Mouse (Mus musculus) c-Kit-negative CD71-positive TER-119-positive erythroid progenitor cells, embryonic 14.5 days (primary cell): ENCODE measurements around the gene Srebf1.

Experiments used
- DNase-seq: peaks from one replicate; pipeline ENCODE4 v3.0.0-alpha.2; 2013; ENCODE audit warnings: low read depth, low spot score

Srebf1 gene

DNA sequence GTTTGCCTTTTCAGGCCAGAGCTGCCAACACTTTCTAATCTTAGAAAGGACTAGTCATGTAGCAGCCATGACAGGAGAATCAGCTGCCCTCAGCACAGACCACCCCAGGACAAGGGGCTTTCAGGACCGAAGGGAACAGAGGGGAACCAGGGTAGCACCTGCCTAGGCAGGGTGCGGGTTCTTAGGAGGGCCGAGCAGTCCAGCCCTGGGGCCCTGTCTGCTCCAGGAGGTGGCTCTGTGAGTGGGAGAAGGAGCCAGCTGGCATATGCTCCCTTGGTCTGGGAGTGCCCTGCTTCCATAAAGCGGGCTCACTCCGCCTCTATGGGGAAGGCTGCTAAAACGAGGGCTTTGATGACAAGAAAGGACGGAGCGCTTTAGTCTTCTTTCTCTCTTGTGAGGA lies 10.9 kb upstream of the Srebf1 start:
- no peak for DNase-seq

DNA sequence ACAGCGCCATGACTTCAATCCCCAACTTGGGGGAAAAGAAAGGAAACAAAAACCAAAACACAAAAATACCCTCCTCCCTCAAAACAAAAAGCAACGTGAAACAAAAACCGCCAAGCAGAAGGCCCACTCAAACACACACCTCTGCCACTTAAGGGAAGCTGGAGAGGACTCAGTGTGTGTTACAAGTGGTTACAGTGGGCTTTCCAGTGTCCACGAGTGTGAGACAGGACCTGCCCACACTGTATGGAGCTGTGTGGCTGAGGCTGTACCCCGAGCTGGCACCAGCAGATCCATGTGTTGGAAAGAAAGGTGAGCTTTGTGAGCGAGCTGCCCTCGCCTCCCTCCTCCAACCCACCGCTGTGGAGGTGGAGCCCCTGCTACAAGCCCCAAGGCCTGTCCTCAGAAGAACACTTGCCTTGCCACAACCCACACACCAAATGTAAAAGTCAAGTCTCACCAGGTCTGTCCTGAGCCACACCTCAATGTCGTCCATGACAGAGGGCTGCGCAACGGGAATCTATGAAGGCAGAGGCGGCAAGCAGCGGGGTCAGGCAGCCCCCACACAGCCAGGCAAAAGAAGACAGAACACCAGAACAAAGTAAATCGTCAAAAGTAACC lies 10.2 kb upstream of the Srebf1 start:
- DNase-seq: no peak

DNA sequence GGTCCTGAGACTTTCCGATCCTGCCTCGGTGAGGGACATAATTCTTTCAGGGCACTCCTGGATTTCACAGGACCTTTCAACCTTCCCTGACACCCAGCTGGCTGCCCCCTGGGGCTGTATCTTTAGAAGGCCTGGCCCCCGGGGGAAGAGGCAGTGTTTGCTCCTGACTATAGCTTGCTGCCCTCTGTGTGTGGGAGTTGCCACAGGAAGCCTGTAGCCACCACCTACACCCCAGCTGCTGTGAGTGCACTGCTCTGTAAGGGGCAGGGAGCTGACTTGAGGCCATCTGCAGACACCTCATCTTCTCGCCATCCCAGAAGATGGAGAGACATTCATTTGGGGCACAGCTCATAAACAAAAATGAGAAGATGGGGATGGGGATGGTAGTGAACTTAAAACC lies 9.6 kb upstream of the Srebf1 start:
- no peak for DNase-seq

DNA sequence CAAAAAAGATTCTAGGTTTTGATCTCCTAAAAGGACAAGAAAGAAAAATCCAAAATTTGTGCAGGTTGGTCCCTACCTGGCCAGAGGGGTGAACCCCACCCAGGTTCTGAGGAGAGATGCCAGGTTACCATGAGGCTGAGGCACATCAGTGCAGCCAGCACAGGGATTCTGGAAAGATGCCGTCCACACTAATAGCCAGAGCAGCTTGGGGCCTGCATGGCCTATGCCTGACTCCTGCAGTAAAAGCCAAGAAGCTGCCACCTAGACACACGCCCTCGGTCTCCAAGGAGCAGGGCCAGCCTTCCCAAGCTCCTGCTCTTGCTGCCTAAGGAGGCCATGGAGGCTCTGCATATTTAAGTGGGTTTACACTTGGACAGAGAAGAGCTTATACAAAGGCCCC lies 8.9 kb upstream of the Srebf1 start:
- no peak for DNase-seq

DNA sequence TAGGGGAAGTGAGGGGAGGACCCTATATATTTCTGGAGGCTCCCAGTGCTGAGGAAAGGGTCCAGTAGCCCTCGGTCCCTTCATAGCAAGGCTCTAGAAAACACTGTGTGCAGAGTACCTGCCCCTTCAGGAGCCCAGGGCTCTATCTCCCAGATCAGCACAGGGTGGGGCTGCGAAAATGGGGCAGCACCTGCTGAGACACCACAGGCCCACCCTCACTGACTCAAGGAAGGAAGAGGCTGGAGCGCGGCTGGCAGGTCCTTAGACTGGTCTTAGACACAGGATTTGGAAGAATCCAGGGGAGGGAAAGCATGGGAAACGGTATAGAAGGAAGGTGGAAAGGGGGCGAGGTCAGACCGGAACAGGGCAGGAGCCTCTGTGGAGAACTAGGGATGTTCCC lies 8.1 kb upstream of the Srebf1 start:
- DNase-seq: no peak

DNA sequence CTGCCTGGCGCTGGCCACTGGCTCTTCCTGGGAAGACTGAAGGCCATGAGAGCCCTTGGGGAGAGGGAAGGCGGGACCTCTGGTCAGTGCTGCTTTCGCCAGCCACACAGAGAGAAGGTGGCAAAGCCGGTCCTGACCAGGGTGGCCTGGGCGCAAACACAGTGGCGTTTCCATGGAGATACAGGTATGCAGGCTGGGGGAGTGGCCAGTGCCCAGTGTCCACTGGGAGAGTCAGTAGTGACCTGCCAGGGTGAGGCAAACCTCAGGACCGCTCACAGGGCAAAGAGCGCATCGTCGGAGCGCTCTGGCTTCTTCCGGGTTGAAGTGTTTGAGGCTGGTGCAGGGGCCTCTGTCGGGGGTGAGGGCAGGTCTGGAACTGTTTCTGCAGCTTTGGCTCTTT lies 7.4 kb upstream of the Srebf1 start:
- DNase-seq: no peak

DNA sequence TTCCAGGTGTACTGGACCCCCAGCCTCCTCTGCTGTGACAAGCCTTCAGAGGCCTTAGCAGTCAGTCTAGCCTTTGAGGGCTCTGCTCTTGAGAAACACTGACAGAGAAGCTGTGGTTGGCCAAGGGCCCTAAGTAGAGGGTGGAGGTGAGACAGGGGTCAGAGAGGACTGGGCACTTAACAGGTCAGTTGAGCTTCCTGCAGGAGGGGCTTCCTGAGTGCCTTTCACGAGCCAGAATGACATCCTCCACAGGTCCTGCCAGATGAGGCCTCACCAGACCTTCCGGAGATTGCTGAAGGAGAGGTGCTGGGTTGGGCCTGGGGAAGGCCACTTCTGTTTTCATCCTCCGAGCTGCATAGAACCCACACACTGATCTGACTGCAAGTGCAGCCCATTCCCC lies 6.1 kb upstream of the Srebf1 start:
- no peak for DNase-seq

DNA sequence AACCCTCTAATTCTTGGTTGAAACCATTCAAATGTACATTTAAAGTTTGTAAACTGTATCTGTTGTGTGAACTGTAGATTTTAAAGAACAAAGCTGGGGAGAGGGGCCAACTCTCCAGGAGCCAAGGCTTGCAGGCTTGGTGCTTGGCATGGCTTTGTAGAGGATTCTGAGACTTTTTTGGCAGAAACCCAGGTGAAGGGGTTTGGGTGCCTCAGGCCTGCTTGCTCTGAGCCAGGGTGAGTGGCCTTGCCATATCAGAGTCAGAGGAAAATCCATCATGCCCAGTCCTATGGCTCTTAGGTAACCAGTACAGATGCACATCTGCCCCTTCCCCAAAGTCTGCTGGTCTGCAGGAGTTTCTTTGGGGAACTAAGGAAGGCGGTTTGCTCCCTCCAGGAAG lies 3.5 kb upstream of the Srebf1 start:
- DNase-seq: no peak

DNA sequence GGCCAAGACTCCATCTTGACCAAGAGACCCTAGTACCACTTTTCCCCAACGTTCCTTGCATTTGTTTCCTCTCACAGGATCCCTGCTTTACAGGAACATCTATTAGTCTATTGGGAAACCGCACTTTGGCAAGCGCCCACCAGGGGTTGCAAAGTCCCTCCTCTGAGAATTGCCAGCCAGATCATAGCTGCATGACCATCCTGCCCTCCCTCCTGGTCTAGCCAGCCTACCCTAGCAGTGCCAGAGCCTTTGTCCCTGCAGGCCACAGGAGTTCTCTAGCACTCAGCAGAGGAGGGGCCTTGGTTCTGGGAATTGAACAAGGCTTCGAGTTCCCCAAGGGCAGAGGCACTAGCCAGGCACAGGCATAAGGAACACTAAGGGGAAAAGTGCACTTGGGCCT lies 2.3 kb upstream of the Srebf1 start:
- DNase-seq: no peak

DNA sequence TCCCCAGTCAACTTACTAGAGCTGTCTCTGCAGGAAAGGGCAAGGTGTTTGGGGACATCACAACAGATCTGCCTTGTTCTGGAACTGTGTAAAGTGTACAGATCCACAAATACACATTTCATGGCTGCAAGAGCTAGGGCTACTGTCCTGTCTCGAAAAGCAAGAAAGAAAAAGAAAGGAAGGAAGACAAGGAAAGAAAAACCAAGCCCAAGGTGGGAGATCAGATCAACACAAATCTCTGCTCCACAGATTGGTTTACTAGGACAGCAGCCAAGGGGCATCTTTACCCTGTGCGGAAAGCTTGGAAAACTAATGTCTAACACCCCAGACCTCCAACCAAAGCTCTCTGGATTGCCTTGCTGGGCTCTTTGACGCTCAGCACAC lies 304 bp downstream of the Srebf1 start:
- DNase-seq: no peak

DNA sequence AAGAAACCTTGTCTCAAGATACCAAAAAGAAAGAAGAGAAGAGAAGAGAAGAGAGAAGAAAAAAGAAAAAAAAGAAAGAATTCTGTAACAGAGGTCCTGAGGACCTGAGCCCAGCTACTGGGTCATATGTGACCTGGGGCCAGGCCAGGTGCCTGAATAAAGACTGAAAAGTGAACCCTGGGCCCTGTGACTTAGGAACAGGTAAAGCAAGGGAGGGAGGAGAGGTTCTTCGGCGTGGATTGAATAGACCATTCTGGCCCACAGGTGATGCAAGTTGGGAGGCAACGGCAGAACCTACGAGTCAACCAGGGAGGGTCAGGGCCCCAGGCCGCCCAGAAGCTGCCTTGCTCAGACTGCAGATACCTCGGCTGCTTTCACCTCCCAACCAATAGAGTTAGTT lies 956 bp downstream of the Srebf1 start:
- no peak for DNase-seq

DNA sequence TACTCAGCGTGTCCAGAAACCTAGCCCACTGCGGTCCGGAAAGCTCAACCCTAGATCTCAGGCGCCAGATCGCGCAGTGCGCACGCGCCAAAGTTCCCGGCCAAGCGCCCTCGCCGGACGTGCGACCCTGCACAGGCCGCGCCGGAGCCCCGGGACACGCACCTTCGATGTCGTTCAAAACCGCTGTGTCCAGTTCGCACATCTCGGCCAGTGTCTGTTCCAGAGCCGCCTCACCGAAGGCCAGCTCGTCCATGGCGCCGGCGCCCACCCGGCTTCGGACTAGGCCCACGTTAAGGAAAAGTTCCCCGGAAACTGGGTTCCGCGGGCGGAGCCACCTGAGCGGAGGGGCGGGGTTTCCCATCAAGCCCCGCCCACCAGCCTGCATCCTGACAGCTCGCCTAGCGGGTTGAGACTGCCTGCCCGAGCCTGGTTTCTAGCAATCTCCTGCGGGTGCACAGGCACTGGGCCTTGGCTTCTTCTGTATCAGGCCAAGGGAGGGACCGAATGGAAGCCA lies 2.0 kb downstream of the Srebf1 start:
- peak; percentile 88 for DNase-seq

DNA sequence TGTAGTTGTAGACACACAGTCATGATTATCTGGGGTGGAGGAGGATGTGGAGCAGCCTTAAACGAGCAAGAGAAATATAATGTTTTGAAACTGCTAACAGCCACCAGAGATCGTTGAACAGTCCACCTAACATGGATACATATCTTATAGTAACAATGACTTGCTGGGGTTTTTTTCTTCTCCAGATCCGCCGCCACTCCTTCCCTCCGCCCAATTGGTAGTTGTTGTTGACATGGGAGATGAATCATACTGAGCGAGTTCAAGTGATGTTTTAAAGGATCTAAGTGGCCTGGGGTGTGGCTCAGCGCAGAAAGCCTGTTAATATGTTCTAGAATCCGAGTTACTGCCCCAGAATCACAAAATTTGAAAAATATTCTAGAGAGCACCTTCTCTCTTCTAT lies 2.8 kb downstream of the Srebf1 start:
- peak; percentile 33 for DNase-seq

DNA sequence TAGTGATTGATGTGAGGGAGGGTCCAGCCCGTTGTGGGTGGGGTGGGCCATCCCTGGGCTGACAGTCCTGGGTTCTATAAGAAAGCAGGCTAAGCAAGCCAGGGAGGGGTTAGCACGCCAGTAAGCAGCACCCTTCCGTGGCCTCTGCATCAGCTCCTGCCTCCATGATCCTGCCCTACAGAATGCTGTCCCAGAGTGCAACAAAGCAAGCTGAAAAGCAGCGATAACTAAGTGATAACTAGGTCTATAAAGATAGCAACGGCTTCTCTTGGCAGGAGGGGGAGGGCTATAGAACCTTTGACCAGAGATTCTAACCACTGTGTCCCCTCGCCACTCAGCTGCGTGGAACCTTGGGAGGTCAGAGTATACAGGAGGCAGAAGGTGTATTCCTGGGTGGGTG lies 4.9 kb downstream of the Srebf1 start:
- DNase-seq: no peak

DNA sequence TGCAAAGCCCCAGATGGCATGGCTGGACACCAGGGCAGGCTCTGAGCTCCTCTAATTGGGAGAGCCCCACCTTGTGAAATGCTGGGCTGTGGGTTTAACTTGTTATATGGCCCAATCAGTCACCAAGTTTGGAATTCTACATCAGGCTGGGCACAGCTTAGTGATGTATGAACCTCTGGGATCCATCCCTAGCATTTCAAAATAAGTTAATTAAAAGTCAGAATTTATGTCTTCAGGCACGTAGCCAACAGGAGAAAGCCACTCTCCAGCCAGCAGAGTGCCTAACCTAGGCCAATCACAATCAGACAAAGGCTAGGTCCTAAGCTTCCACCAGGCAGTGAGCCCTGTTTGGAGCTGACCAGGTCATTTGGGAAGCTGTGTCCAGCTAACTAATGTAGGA lies 5.7 kb downstream of the Srebf1 start:
- no peak for DNase-seq

DNA sequence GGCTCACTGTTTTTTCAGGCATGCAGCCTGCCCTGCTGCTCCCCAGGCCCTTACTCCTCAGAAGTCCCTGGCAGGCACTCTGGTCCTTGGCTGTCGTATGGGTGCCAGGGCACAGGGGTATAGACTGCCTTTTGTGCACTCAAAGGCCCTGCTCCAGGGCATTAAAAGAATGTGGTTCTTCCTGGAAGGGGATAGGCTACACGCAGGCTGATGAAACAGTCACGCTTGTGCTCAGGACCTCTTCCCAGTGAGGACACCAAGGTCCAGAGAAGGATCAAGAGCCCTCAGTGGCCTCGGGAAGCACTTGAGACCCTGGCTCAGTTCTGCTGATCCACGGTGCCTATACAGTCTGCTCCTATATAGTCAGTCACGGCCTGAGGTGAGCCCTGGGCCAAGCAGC lies 9.1 kb downstream of the Srebf1 start:
- DNase-seq: no peak

DNA sequence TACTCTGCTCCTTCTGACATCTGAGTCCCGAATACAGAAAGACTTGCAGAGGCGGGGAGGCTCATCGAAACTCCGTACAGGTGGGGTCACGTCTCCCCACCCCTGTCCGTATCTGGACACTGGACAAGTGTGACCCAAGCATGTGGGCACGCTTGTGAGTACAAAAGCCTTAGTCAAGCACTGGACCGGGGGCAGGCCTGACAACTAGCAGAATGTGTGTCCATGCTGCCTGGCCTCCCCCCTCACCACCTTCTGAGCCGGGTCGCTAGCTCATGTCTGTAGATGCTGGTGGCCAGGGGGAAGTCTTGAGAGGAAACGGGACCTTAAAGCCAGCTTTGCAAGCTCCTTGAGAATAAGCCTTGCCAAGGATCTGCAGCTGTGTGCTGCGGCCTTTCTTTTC lies 10.6 kb downstream of the Srebf1 start:
- no peak for DNase-seq

DNA sequence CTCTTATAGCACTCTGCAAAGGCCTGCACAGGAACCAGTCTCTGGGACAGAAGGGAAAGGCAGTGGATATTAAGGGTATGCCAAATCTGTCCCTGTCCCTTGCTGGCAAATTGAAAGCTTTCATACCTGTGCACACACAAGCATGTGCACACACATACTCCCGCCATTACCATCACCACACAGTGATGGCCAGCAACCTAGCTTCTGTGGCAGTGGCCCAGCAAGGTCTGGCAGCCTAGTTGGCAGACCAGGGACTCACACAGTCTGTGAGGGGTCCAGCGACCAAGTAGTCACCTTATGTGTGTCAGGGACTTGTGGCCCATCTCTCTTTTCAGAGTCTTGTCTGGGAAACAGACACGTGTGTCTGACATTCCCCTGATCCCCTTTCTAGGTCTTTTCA lies 11.2 kb downstream of the Srebf1 start:
- no peak for DNase-seq

DNA sequence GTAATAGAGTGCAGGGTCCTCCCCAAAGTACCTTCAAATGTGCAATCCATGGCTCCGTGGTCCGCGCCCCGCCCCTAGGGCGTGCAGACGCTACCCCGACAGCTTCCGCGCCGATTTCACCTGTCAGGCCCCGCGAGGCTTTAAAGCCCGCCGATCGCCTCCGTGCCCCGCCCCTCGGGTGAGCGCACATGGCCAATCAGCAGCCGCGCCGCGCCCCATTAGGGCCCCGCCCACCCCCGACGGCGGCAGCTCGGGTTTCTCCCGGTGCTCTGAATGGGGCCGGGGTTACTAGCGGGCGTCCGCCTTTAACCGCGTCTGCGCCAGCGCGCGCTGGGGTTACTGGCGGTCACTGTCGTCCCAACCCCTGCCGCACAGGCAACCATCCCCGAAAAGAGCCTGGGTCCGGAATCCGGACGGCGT lies 12.1 kb downstream of the Srebf1 start:
- peak; percentile 89 for DNase-seq

DNA sequence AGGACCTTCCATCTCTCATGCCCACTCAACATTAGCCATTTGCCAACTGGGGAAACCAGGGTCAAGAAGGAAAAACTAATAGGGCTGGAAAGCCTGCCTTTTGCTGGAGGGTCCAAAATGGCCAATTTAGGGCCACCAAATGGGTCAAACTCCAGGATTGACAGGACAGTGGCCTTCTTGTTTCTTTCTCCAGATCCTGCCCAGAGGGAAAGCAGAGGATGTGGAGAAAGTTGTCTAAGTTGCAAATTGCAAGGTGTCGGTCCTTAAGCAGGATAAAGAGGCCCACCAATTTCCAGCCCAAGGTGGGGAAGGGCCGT lies 12.5 kb downstream of the Srebf1 start:
- no peak for DNase-seq

DNA sequence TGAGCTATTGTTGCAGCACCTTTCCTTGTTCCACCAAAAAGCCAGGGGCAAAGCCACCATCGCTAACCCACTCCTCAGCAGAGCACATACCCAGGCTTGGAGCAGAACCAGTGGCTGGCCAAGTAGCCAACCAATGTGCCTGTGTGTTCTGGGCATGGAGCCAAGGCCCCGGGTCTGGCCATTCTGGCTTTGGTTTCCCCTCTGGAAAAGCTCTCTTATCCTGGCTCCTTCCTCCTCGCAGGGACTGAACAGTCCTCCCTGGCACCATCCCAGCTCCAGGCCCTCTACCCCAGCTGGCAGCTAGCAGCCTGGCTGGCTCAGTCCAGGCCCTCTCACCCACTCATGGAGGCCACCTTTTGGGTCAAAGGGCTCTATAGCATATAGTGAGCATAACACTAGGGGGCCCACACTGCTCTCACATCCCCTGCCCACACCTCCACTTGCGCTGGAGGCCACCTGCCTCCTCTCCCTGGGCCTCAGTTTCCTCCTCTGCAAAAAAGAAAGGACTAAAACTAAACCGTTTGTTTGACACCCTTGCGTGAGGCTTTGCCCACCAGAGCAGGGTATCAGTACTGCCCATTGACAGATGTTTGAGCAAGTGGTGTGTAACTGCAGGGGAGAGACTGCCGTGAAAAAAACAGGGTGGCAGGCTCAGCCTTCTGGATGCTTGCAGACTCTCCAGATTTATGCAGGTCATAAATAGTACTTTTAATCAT lies 13.0 kb downstream of the Srebf1 start:
- no peak for DNase-seq

DNA sequence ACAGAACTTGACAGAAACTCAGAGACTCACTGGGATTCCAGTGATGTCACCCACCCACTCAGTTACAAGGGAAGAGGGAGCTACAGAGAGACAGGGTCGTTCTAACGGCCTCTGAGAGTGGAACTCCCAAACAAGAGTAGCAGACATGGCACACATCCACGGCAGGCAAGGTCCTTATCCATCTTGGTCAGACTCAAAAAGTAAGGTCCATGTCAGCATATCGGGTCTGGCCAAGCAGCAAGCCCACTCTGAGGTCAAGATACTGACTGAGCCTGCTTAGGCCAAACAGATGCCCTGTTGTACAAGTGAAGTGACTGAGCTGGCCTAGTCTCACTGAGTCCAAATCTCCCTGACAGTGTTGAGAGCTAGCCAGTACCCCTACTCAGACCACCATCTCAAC lies 13.7 kb downstream of the Srebf1 start:
- DNase-seq: no peak

DNA sequence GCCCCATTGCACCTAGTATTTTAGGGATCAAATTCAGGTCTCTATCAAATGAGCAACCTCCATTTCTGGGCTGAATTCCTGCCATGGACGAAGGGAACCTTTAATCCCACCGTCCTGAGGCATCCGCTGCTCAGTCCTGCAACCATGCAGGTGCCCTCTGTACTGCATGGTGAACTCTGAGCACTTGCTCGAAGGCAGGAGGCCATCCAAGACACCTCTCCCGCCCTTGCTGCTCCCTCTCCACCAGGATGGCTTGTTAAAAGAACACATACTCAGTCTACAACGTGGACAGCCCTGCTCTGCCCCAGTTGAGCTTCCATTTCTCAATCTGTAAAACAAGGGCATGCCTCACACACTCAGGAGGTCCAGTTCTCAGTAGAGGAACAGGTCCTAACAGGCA lies 14.2 kb downstream of the Srebf1 start:
- no peak for DNase-seq

DNA sequence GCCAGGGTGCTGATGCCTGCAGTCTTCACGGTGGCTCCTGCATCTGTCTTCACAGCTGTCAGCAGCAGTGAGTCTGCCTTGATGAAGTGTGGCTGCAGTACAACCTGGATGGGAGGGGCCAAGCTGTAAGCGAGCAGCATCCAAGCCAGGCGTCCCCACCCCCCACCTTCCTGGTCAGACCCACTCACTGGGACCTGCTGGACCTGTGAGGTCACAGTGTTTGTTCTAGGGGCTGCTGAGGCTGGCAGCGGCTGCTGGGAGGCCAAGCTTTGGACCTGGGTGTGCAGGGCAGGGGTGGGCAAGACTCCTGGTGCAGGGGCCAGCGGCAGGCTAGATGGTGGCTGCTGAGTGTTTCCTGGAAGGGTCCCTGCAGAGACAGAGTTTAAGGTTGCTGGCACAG lies 16.2 kb downstream of the Srebf1 start:
- DNase-seq: no peak
